Mouse (Mus musculus) ES-E14 (cell line): ENCODE data around the gene Pip4k2a. TPM values are rescaled to one million over a fixed set of nuclear protein-coding genes. Genes with fewer than 3 reads are reported as not detected.

ENCODE experiments used
- DNase-seq: peaks from one replicate; pipeline ENCODE4 v3.0.0-alpha.2; 2013; ENCODE audit warnings: low read depth, low spot score
- H3K27ac ChIP-seq: 2 replicates; pipeline ENCODE4 v1.5.1; 2012; ENCODE audit warnings: low read depth, mild to moderate bottlenecking, low read length, moderate library complexity, mixed read lengths; ENCODE audit not compliant: poor library complexity, insufficient read depth, severe bottlenecking
- H3K36me3 ChIP-seq: 2 replicates; pipeline ENCODE4 v1.6.1; 2012; ENCODE audit warnings: mild to moderate bottlenecking, low read length, moderate library complexity, mixed read lengths; ENCODE audit not compliant: control insufficient read depth, poor library complexity, insufficient read depth, severe bottlenecking
- H3K4me1 ChIP-seq, 2 experiments: fragments of 150-350 bp in 1 of 2; sonication (generic) in 1 of 2; 2 replicates each; pipeline ENCODE4 v1.6.1; 2012; ENCODE audit warnings: low read length in 2 of 2, mild to moderate bottlenecking in 1 of 2, mixed read lengths in 1 of 2; ENCODE audit not compliant: control insufficient read depth in 2 of 2, insufficient read depth in 2 of 2, poor library complexity in 1 of 2
- H3K4me3 ChIP-seq, 2 experiments: fragments of 150-350 bp in 1 of 2; sonication (generic) in 1 of 2; 2 replicates each; pipeline ENCODE4 v1.5.1; 2012; ENCODE audit warnings: low read length in 2 of 2, low read depth in 1 of 2, mild to moderate bottlenecking in 1 of 2, mixed read lengths in 1 of 2; ENCODE audit not compliant: insufficient read depth in 1 of 2, poor library complexity in 1 of 2, severe bottlenecking in 1 of 2
- H3K9ac ChIP-seq: 2 replicates; pipeline ENCODE4 v1.6.1; 2012; ENCODE audit warnings: low read depth, mild to moderate bottlenecking, low read length, mixed read lengths; ENCODE audit not compliant: poor library complexity, insufficient read depth, severe bottlenecking
- H3K9me3 ChIP-seq: fragments of 150-350 bp; sonication (generic); 2 replicates; pipeline ENCODE4 v1.6.1; 2012; ENCODE audit warnings: low read depth, mild to moderate bottlenecking, low read length; ENCODE audit not compliant: control insufficient read depth, insufficient read depth
- CHD2 ChIP-seq: IDR thresholded peaks from 2 replicates; pipeline ENCODE4 v1.6.1; 2014; ENCODE audit warnings: mild to moderate bottlenecking, low read depth, low read length, inconsistent platforms
- HCFC1 ChIP-seq: IDR thresholded peaks from 2 replicates; pipeline ENCODE4 v1.6.1; 2012; ENCODE audit warnings: low read length, inconsistent platforms, borderline replicate concordance; ENCODE audit not compliant: insufficient read depth
- MAFK ChIP-seq: IDR thresholded peaks from 2 replicates; pipeline ENCODE4 v1.6.1; 2014; ENCODE audit warnings: mild to moderate bottlenecking, low read depth, low read length, inconsistent platforms; ENCODE audit not compliant: insufficient read depth
- ZC3H11A ChIP-seq: IDR thresholded peaks from 2 replicates; pipeline ENCODE4 v1.6.1; 2012; ENCODE audit warnings: low read depth, mild to moderate bottlenecking, inconsistent platforms, low read length, borderline replicate concordance
- ZNF384 ChIP-seq: IDR thresholded peaks from 2 replicates; pipeline ENCODE4 v1.6.1; 2012; ENCODE audit warnings: low read depth, low read length, inconsistent platforms
- in situ Hi-C, 2 experiments: fragments of 600-800 bp; cut with MboI; formaldehyde crosslinking; loops; one replicate each; pipeline ENCODE4 v1.15.1; 2025; ENCODE audit warnings: low sequenced_read_pairs in 2 of 2, inconsistent platforms in 1 of 2; ENCODE audit not compliant: unreplicated experiment in 2 of 2
- total RNA-seq: library from RNA; depleted of rRNA; stranded (reverse); fragments of 300-350 nt; gene quantifications from 2 replicates; pipeline ENCODE4 v1.2.3, GENCODE M21; 2012

Pip4k2a gene
- total RNA-seq, 1 experiment = 3.0 TPM

- DNase-seq = no peak
- Histone ChIP-seq H3K4me1 (no peaks in the 10 kb centered on the region; a peak in 1 of 4 replicates), H3K9me3 (no peaks in the 10 kb centered on the region), H3K27ac (no peak overlapping the region; the same call in 1 of the 2 replicates), H3K4me3 (no peak overlapping the region), H3K9ac (no peak overlapping the region), H3K36me3 (no peaks in the 10 kb centered on the region)
- in situ Hi-C loops = no loop called here
- TF ChIP-seq ZC3H11A (no peak), MAFK (no peak), ZNF384 (no peak), HCFC1 (no peak), CHD2 (no peak)
Observed at GRCm38 (mm10) chr2:19006124-19006523, 8.2 kb upstream of the Pip4k2a start.

GRCm38 (mm10) chr2:19004801-19005200, 6.9 kb upstream of the Pip4k2a start:
- DNase-seq = no peak
- no peaks in the 10 kb centered on the region for H3K9me3 ChIP-seq
- H3K36me3 ChIP-seq = no peaks in the 10 kb centered on the region
- H3K4me3 ChIP-seq = no peak overlapping the region
- no peak overlapping the region for H3K27ac ChIP-seq
- H3K9ac ChIP-seq = no peak overlapping the region
- in situ Hi-C loops = no loop called here
- no peaks in the 10 kb centered on the region for H3K4me1 ChIP-seq
- TF ChIP-seq ZNF384 = no peak
- no peak for TF ChIP-seq CHD2
- TF ChIP-seq ZC3H11A = no peak
- TF ChIP-seq HCFC1 = no peak
- no peak for TF ChIP-seq MAFK

- in situ Hi-C loops = no loop called here
- H3K4me1 ChIP-seq = peaks cover 2 to 5% of the 10 kb centered on the region in 2 experiments; a peak in 2 of 4 replicates
- H3K36me3 ChIP-seq = no peaks in the 10 kb centered on the region
- TF ChIP-seq HCFC1 = no peak
- TF ChIP-seq ZNF384 = no peak
- no peak for TF ChIP-seq CHD2
- TF ChIP-seq ZC3H11A = no peak
- TF ChIP-seq MAFK = no peak
- no peaks in the 10 kb centered on the region for H3K9me3 ChIP-seq
- no peak for DNase-seq
- H3K27ac ChIP-seq = no peak overlapping the region
- no peak overlapping the region for H3K4me3 ChIP-seq
- no peak overlapping the region for H3K9ac ChIP-seq
Observed at GRCm38 (mm10) chr2:18999395-18999794, 1.5 kb upstream of the Pip4k2a start.

GRCm38 (mm10) chr2:18997387-18997971, 447 bp downstream of the Pip4k2a start:
- Histone ChIP-seq H3K27ac (no peak overlapping the region), H3K4me3 (peak overlapping the region; percentile 87 to 96), H3K4me1 (peaks cover 2 to 5% of the 10 kb centered on the region in 2 experiments; a peak in 2 of 4 replicates), H3K9me3 (no peaks in the 10 kb centered on the region), H3K9ac (peak overlapping the region; percentile 75), H3K36me3 (no peaks in the 10 kb centered on the region)
- no peak for DNase-seq
- in situ Hi-C loops = no loop called here
- no peak for TF ChIP-seq ZC3H11A
- no peak for TF ChIP-seq MAFK
- no peak for TF ChIP-seq ZNF384
- no peak for TF ChIP-seq CHD2
- TF ChIP-seq HCFC1 = no peak
